Mouse (Mus musculus): ENCODE measurements around the gene A630089N07Rik.
"Not testable (repeated sequence)": the region's sequence is repeated elsewhere in the genome, so short reads cannot be mapped to it uniquely, and the experiment has no call there.

GRCm38 (mm10) chr16:98026186-98026585 lies 56.1 kb downstream of the A630089N07Rik start:
- TF ChIP-seq CTCF (IDR thresholded peaks at IDR 0.05; ENCODE audit: extremely low read depth, insufficient read depth, insufficient read length, insufficient replicate concordance); POLR2A (IDR thresholded peaks at IDR 0.05; ENCODE audit: low read depth, low read length): not testable (repeated sequence)

All from spleen, adult 2 months (tissue).